10 mouse cellular contexts compared by ENCODE assay signal in the genomic region with DNA sequence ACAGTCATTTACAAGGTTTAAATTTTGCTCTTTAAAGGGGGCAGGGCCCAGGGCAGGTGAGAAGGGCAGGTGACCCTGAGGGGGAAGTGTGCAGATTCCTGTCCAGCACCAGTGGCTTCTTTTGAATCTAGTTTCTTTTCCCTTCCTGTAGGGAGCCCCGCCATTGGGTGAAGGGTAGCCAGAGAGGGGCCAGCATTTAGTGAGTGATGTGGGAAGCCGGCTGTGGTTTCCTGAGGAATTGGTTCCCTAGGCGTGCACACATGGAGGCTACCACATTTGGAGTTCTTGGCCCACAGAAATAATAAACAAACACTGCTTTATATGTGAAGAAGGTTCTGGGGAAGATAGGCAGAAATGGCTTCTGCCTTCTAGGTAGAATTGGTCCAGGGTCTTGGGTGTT. TPM values are rescaled to one million over a fixed set of nuclear protein-coding genes. Genes with fewer than 3 reads are reported as not detected.
DNase-seq lines count a peak whose midpoint lies in the region; ATAC-seq lines count a peak whose summit lies in the region.
"Had no signal": no experiment of that assay in that cellular context is flagged by ENCODE, and none has a peak within 500 bp of the region (broad histone marks: within the 10 kb centered on the region; RNA-seq: fewer than 3 reads in every experiment).

No protein-coding gene starts in this region.

- no peak overlapping the region for H3K9ac ChIP-seq in kidney, embryonic 15.5 days
- peak overlapping the region; percentile 61 for H3K9ac ChIP-seq in forebrain, embryonic 13.5 days
- peak overlapping the region; percentile 35; the same call in 1 of the 2 replicates for H3K9ac ChIP-seq in limb, embryonic 12.5 days (replicated peaks)
- H3K9ac ChIP-seq in neural tube, embryonic 14.5 days (replicated peaks; ENCODE audit: low read depth, low read length), result no peak overlapping the region; the same call in 1 of the 2 replicates

- no peak for ATAC-seq in kidney, embryonic 15.5 days (replicated peaks; ENCODE audit: low FRiP score)
- no peak for ATAC-seq in forebrain, embryonic 13.5 days
- ATAC-seq in limb, embryonic 12.5 days (ENCODE audit: insufficient number of reproducible peaks, insufficient read depth, low FRiP score, low TSS enrichment, low read depth), result no peak
- ATAC-seq in neural tube, embryonic 14.5 days (ENCODE audit: low read depth), result no peak

- DNase-seq in kidney, adult 11 months, result no peak
- no peak for DNase-seq in urinary bladder, postnatal 36 days (ENCODE audit: low spot score in 2 of 2)
- no peak for DNase-seq in cerebellum, postnatal 25 days
- no peak for DNase-seq in ovary, adult 18-20 months (ENCODE audit: low spot score)
- DNase-seq: thymus, postnatal 25 days had no signal

- H3K36me3 ChIP-seq in kidney, embryonic 15.5 days, result peaks cover 36% of the 10 kb centered on the region
- H3K36me3 ChIP-seq in forebrain, embryonic 13.5 days (ENCODE audit: poor library complexity, severe bottlenecking), result peaks cover 29% of the 10 kb centered on the region
- H3K36me3 ChIP-seq in limb, embryonic 12.5 days, result peaks cover 59% of the 10 kb centered on the region
- 0 out of 2 replicates have a peak, but pooled peaks cover 3% of the 10 kb centered on the region for H3K36me3 ChIP-seq in neural tube, embryonic 14.5 days (ENCODE audit: control insufficient read depth, insufficient read depth, low read length)

- peaks cover 72% of the 10 kb centered on the region for H3K4me1 ChIP-seq in kidney, embryonic 15.5 days
- H3K4me1 ChIP-seq in forebrain, embryonic 13.5 days, result peaks cover 78% of the 10 kb centered on the region
- peaks cover 71% of the 10 kb centered on the region for H3K4me1 ChIP-seq in limb, embryonic 12.5 days (replicated peaks)
- H3K4me1 ChIP-seq in neural tube, embryonic 14.5 days (ENCODE audit: control insufficient read depth, insufficient read depth, low read length), result peaks cover 75% of the 10 kb centered on the region

- no peaks in the 10 kb centered on the region for H3K9me3 ChIP-seq in kidney, embryonic 15.5 days (replicated peaks)
- no peaks in the 10 kb centered on the region for H3K9me3 ChIP-seq in forebrain, embryonic 13.5 days (replicated peaks)
- H3K9me3 ChIP-seq in limb, embryonic 12.5 days, result no peaks in the 10 kb centered on the region
- no peaks in the 10 kb centered on the region for H3K9me3 ChIP-seq in neural tube, embryonic 14.5 days (ENCODE audit: control insufficient read depth, low read length)

- peak overlapping the region; percentile 16 for H3K4me3 ChIP-seq in kidney, embryonic 15.5 days (replicated peaks)
- peak overlapping the region; percentile 93 for H3K4me3 ChIP-seq in forebrain, embryonic 13.5 days
- H3K4me3 ChIP-seq in limb, embryonic 12.5 days (replicated peaks), result peak overlapping the region; percentile 38
- H3K4me3 ChIP-seq in neural tube, embryonic 14.5 days (ENCODE audit: low read depth, low read length), result peak overlapping the region; percentile 95

- WGBS in kidney, embryonic 15.5 days, result 49% methylated on average over 3 of the region's 3 CpGs
- WGBS in forebrain, embryonic 13.5 days, result 45% methylated on average over 3 of the region's 3 CpGs
- 41% methylated on average over 3 of the region's 3 CpGs for WGBS in limb, embryonic 12.5 days
- WGBS in neural tube, embryonic 14.5 days, result 36% methylated on average over 3 of the region's 3 CpGs

- H3K4me2 ChIP-seq in kidney, embryonic 15.5 days, result peak overlapping the region; percentile 78
- H3K4me2 ChIP-seq in forebrain, embryonic 13.5 days, result peak overlapping the region; percentile 81
- peak overlapping the region; percentile 92 for H3K4me2 ChIP-seq in limb, embryonic 12.5 days
- H3K4me2 ChIP-seq in neural tube, embryonic 14.5 days (ENCODE audit: low read depth, low read length), result peak overlapping the region; percentile 97

- H3K27me3 ChIP-seq in kidney, embryonic 15.5 days, result no peaks in the 10 kb centered on the region
- no peaks in the 10 kb centered on the region for H3K27me3 ChIP-seq in forebrain, embryonic 13.5 days
- H3K27me3 ChIP-seq in limb, embryonic 12.5 days, result no peaks in the 10 kb centered on the region
- no peaks in the 10 kb centered on the region for H3K27me3 ChIP-seq in neural tube, embryonic 14.5 days (ENCODE audit: control insufficient read depth, insufficient read depth, low read length)
- H3K27me3 ChIP-seq: CH12.LX had no signal

- H3K27ac ChIP-seq in kidney, embryonic 15.5 days, result no peak overlapping the region
- H3K27ac ChIP-seq in forebrain, embryonic 13.5 days, result no peak overlapping the region
- H3K27ac ChIP-seq in limb, embryonic 12.5 days, result no peak overlapping the region
- no peak overlapping the region for H3K27ac ChIP-seq in neural tube, embryonic 14.5 days (ENCODE audit: low read depth, low read length)

RNA-seq across cellular contexts. Expression of gene Tle3, which starts 4.5 kb away (rescaled TPM):
- polyA plus RNA-seq in kidney, embryonic 15.5 days (2015; fragmentation: Nextera tagmentation; extraction: Ambion mirVana), result 26.1 and 30.9 TPM in 2 replicates
- polyA plus RNA-seq in forebrain, embryonic 13.5 days (2015; fragmentation: Nextera tagmentation; extraction: Ambion mirVana), result 36.6 and 39.2 TPM in 2 replicates
- polyA plus RNA-seq in limb, embryonic 12.5 days (2016; fragmentation: Nextera tagmentation; extraction: Ambion mirVana), result 59.1 and 71.2 TPM in 2 replicates
- polyA plus RNA-seq in neural tube, embryonic 14.5 days (2014; fragmentation: Nextera tagmentation; extraction: Ambion mirVana), result 18.7 and 22.5 TPM in 2 replicates

Comparison
In these comparisons a context has a peak if more than half of its experiments do, and no peak if none do; other contexts are left out.
1. H3K4me3 ChIP-seq: peak in every context shown above with its lines; median percentile 95 in neural tube, embryonic 14.5 days; 93 in forebrain, embryonic 13.5 days; 38 in limb, embryonic 12.5 days; 16 in kidney, embryonic 15.5 days.
2. H3K9ac ChIP-seq: peak in forebrain, embryonic 13.5 days (single experiment) and limb, embryonic 12.5 days (single experiment); none in kidney, embryonic 15.5 days (single experiment) and neural tube, embryonic 14.5 days (single experiment).
3. Peak in every context shown above with its lines, with median percentiles within 50 percentile points of each other: H3K4me2 ChIP-seq.